Mouse (Mus musculus) mesoderm, embryonic 11.5 days (tissue): ENCODE results near the gene Srl.

ENCODE experiments used
- DNase-seq: peaks from one replicate; pipeline ENCODE4 v3.0.0-alpha.2; 2012; ENCODE audit warnings: low read depth, low spot score

Srl gene

DNA sequence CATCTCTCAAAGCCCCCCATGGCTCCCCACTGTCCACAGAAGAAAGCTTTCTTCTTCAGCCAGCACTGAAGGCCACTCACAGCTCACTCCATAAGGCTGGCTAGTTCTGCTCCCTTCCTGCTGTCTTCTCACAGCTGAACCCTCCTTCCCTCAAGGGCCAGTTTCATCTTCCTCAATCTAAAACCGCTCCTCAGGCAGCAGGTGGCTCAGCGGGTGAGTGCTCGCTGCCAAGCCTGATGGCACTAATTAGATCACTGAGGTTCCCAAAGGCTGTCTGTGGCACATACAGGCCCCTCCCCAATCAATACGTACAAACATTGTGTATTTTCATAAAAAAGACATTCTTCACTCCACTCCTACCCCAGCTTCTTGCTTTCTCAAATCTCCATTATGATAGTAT lies 22.5 kb downstream of the Srl start:
- DNase-seq, result no peak

- DNase-seq, result no peak
These were observed 23.7 kb downstream of the Srl start for GRCm38 (mm10) chr16:4517906-4518305.

- DNase-seq, result no peak
These were observed 27.2 kb downstream of the Srl start for GRCm38 (mm10) chr16:4514383-4514782.

DNA sequence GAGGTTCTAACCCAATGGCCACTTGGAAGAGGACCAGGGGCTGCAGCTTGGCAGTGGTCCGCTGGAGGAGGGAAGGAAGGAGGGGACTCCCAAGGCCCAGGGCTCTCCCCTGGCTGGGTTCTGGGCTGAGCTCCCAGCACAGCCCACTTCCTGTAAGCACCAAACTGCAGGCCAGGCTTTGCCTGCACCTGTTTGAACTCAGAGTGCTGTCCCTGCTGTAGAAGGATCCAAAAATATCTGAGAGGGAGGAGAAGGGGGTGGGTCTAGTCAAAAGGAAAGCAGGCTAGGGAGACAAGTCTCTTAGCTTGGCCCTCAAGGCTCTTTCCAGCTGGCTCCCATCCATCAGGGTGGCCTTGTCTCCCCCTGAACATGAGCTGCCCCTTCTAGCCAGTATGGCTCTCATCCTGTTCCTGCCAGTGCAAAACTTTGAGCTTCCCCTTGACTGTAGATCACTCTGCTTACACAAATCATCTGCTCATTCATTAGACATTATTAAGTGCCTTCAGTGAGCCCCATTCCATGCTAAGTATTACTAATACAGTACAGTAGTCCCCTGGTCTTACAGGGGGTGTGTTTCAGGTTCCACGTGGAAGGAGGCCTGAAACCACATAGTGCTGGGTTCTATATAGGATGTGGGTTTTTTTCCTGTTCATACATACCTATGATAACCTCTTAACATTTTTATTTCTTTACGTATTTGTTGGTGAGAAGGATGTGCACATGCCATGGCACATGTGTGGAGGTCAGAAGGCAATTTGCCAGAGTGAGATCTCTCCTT lies 28.8 kb downstream of the Srl start:
- DNase-seq, result no peak

- DNase-seq, result no peak
These were observed 30.2 kb downstream of the Srl start for GRCm38 (mm10) chr16:4511371-4511770.

- DNase-seq, result no peak
These were observed 35.4 kb downstream of the Srl start for GRCm38 (mm10) chr16:4506181-4506580.

DNA sequence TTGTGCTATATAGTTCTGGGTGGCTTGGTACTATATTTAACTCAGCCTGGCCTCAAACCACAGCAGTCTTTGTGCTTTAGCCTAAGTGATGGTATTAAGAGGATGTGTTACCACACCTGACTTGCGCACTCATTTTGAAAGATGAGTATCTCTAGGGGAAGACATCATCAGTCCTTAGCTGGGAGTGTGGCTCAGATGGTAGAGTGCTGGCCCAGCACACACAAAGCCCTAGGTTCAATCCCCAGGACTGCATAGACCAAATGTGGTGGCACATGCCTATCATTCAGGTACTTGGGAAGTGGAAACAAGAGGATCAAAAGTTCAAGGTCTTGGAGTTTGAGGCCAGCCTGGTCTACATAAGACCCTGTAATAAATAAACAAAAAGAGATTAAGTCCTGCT lies 38.1 kb downstream of the Srl start:
- no peak for DNase-seq

- DNase-seq, result no peak
These were observed 39.0 kb downstream of the Srl start for GRCm38 (mm10) chr16:4502568-4502967.

DNA sequence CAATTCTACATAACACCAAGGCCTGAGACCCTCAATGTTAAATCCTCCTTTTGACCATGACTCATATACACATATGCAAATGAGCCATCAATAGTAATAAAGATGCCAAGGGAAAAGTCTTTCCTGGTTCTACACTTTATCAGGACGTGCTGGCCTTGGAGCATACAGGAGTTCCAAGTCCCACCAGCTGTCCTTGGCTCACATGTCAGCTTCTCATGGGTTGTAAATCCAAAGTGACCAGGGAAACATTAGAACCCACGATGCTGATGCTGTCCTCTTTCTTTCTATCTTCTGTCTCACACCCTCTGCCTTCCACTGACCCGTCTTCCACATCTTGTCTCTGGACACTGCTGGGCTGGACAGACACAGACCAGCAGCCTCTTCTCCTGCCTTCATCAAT lies 39.9 kb downstream of the Srl start:
- DNase-seq, result no peak

GRCm38 (mm10) chr16:4500598-4501385 lies 40.8 kb downstream of the Srl start:
- no peak for DNase-seq

DNA sequence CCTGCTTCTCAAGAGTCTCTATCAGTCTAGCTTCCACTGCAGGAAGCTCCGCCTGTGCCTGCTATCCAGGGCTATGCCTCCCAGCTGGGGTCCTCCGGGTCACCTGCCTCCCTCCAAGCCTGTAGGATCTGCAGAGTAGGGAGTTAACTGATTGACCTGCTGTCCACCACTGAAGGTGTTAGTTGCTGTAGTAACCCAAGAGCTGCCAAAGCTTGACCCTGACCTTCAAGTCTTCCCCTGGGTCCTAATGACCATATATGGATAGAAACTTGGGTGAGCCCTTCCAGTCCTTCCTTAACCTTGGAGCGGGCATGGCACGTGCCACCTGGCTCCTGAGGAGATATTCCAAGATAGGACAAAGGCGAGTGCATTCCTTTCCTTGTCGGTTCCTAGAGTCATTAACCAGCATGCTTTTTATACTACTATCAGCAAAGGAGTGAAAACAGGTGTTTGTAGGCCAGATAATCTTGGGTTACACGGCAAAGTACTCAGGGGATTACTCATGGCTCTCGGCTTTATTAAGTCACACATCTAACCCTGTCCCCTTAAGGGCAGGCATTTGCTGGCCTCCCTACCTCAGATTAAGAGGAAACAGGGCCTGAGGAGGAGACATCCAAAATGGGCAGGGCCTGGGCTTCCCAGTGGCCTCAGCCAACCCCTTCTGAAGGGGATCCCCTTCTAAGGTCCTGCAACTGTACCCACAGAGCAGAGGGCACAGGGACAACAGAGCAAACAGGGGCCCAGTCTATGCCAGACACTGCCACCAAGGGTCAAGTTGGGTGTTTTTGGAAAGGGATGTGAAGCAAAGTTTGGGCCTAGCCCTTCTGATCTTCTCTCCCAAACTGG lies 43.6 kb downstream of the Srl start:
- DNase-seq, result no peak

GRCm38 (mm10) chr16:4496470-4496869 lies 45.1 kb downstream of the Srl start:
- no peak for DNase-seq

DNA sequence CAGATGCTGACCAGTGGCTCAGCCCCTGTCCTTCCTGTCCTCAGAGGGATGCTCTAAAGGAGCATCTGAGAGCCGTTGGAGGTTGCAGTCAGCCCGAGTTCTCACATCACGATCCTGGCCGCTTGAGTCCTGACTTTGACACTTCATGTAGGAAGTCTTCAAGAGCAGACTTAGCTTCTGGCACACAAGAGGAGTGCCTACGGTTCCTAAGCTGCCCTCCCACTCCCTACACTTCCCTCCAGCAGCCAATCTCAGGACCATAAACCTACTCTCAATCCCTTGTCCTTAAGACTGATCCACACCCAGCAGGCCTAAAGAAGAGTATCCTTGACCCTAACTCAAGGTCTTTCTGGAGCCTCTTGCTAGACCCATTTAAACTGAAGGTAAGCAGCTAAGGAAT lies 45.8 kb downstream of the Srl start:
- no peak for DNase-seq

GRCm38 (mm10) chr16:4492777-4493563 lies 48.6 kb downstream of the Srl start:
- no peak for DNase-seq

DNA sequence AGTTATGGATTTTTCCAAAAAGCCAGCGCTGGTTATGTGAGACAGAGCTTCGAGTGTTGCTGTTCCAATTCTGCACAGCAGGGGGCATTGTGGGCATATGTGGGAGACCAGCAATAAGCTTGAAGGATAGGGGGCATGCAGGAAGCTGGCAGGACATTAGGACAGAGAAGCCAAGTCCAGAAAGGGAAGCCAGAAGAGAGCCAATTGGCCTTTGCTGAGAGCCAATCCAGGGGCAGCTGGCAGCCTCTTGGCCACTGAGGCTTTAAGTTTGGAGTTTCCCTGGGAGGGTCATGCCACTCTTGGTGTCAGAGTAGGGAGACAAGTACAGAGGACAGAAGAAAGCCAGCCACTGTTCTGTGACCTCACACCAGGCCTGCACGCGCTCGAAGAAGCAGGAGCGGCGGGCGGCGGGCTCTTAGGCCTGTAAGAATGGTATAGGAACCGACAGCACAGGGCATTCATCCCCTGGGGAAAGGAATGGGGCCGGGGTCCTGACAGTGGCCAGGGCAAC lies 52.4 kb downstream of the Srl start:
- peak; percentile 88 for DNase-seq

- DNase-seq, result no peak
These were observed 60.9 kb downstream of the Srl start for GRCm38 (mm10) chr16:4480616-4481265.

GRCm38 (mm10) chr16:4477591-4478215 lies 63.9 kb downstream of the Srl start:
- no peak for DNase-seq

DNA sequence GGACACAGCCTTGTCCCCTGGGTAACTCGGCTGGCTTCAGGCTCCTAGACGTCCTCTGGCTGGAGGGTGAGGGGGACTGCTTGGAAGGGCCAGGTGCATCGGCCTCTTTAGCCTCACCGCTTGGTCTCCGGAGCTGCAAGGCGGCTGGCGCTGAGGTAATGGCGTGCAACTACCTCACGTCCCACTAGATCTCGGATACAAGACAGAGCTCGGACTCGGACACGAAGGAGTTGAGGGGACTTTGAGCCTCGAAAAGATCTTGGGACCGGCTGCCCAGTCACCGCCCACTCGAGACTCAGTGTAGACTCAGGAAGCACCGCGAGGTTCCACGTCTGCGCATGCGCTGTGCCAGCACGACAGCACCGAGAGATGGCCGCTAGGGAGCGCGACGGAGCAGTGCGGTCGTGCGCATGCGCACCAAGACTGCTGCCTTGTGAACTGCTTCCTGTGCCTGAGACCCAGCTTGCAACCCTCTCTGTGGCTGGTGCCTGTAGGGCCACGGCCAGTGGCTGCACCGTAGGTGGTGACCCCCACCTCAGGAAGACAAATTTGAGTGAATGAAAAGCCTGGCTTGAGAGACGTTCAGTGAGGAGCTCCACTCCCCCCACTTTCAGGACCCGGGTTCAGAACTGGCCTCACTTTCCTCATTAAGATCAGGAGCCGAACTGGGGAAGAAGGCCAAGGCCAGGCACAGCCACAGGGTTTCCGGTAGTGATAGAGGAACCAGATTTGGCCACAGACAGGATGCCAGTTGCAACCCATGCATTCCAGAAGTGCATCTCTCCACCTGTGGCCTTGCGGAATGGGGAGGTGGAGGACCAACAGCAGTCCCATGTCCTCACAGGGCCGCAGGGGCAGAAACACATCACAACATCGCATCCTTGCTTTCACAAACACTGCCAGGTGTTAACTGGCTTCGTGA lies 66.5 kb downstream of the Srl start:
- peak; percentile 97 for DNase-seq
